14 mouse cellular contexts compared by ENCODE assay signal in genomic region chr7:79212231-79212630, GRCm38 (mm10).
"Had no signal": no experiment of that assay in that cellular context is flagged by ENCODE, and none has a peak within 500 bp of the region (broad histone marks: within the 10 kb centered on the region; RNA-seq: fewer than 3 reads in every experiment).

No protein-coding gene starts in this region.

- H3K4me3 ChIP-seq: layer of hippocampus, adult 2 months; limb, embryonic 13.5 days; midbrain, embryonic 10.5 days; myocyte; neural tube, embryonic 15.5 days had no signal

- H3K4me2 ChIP-seq: neural tube, embryonic 15.5 days had no signal

- H3K27ac ChIP-seq: layer of hippocampus, adult 2 months; limb, embryonic 13.5 days; liver, embryonic 14.5 days; midbrain, embryonic 10.5 days; neural tube, embryonic 15.5 days had no signal

- H3K27me3 ChIP-seq: limb, embryonic 13.5 days; neural tube, embryonic 15.5 days had no signal

- H3K9me3 ChIP-seq: neural tube, embryonic 15.5 days had no signal

- H3K9ac ChIP-seq: limb, embryonic 13.5 days; liver, embryonic 14.5 days; neural tube, embryonic 15.5 days had no signal

- DNase-seq: kidney, adult 9 months; kidney, postnatal 10 days; kidney, postnatal 4 days; left cerebral cortex, postnatal 4 days; lung, adult 2 months; lung, postnatal 36 days; midbrain, embryonic 14.5 days; thymus, postnatal 4 days had no signal

- H3K36me3 ChIP-seq: limb, embryonic 13.5 days; midbrain, embryonic 10.5 days; neural tube, embryonic 15.5 days had no signal
